Mouse (Mus musculus) gastrocnemius, postnatal 25 days (tissue): ENCODE data around the gene Iqcd. TPM values are rescaled to one million over a fixed set of nuclear protein-coding genes. Genes with fewer than 3 reads are reported as not detected.

Experiments
- total RNA-seq, 2 experiments: library from RNA; stranded (reverse); gene quantifications; 1 replicate in 1 of 2; 2 replicates in 1 of 2; pipeline ENCODE4 v1.2.3; 2021

Gene Iqcd
- total RNA-seq, 2 experiments from 2014 or later = 0.18 TPM; not detected in 1

Other genes starting within 250 kb of the Iqcd start
- gene Lhx5, start 157.3 kb upstream of the Iqcd start, total RNA-seq = not detected
- gene Sdsl, start 116.2 kb upstream of the Iqcd start, total RNA-seq = under 1 TPM; 0.31 to 0.64 TPM
- gene Sds, start 112.5 kb upstream of the Iqcd start, total RNA-seq = not detected
- gene Plbd2, start 85.4 kb upstream of the Iqcd start, total RNA-seq = 10 to 100 TPM; 29.1 to 32.6 TPM
- gene Slc8b1, start 77.8 kb upstream of the Iqcd start, total RNA-seq = 10 to 100 TPM in 1 of 2 experiments, 1 to 10 TPM in 1; 9.4 to 11.7 TPM
- 10 to 100 TPM; 44.3 to 48.3 TPM for gene Tpcn1, start 343 bp upstream of the Iqcd start, total RNA-seq
- gene Rita1, start 23.6 kb downstream of the Iqcd start, total RNA-seq = 1 to 10 TPM; 4.8 to 6.3 TPM
- 10 to 100 TPM; 15.7 to 17.1 TPM for gene Ddx54, start 23.7 kb downstream of the Iqcd start, total RNA-seq
- not detected for gene Cfap73, start 45.2 kb downstream of the Iqcd start, total RNA-seq
- not detected for gene Rasal1, start 59.8 kb downstream of the Iqcd start, total RNA-seq
- gene Dtx1, start 122.9 kb downstream of the Iqcd start, total RNA-seq = under 1 TPM; 0.61 to 0.91 TPM
- under 1 TPM; 0.21 to 0.28 TPM for gene Oas2, start 160.8 kb downstream of the Iqcd start, total RNA-seq
- gene Oas3, start 188.6 kb downstream of the Iqcd start, total RNA-seq = not detected
- gene Oas1e, start 206.5 kb downstream of the Iqcd start, total RNA-seq = not detected
- not detected for gene Oas1c, start 223.5 kb downstream of the Iqcd start, total RNA-seq